Mouse (Mus musculus) adrenal gland, postnatal 0 days (tissue): ENCODE data around the gene Prss47. TPM values are rescaled to one million over a fixed set of nuclear protein-coding genes. Genes with fewer than 3 reads are reported as not detected.

Source experiments
- polyA plus RNA-seq: library from polyadenylated mRNA; unstranded; fragments of >200 nt; fragmentation: Nextera tagmentation; extraction: Ambion mirVana; gene quantifications from 2 replicates; pipeline ENCODE4 v1.2.1, GENCODE M21; 2015

Gene Prss47
- polyA plus RNA-seq = not detected in 2 replicates

DNA sequence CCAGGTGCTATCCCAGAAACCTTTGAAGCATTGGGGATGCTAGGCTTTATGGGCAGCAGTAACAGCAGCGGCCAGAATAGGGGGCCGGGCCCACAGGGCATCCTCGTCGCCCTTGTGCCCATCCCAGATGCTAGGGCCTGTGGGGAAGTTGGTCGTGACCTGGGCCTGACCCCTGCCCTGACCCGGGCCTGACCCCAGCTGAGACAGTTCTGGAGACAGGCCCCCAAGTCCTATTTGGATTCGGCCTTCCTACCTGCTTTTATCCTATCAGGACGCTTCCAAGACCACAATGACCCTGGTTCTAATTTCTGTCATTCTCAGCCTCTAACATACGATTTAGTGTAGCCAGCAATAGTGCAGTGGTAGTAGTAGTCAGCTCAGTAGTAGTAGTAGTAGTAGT lies at the start of gene Prss47:
Gene Prss47, minus strand, starts transcription at position 101 of the 400 bp plus-strand sequence.

DNA sequence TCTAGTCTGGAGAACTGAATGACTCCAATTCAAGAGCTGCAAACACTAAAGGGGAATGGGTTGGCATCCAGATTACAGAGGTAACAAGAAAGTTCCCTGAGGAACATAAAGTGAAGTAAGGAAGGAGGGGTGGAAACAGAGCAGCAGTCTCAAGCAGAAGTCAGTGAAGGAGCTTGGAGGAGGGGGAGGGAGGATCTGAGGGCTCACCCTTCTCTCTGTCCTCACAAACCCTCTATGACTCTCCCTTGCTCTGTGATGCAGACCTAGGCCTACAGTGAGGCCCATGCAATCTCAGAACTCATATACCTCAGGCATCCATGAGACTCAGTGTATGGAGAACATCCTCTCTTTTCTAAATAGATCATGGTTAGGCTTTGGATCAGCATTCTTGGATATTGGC lies 19.8 kb downstream of the Prss47 start, which contains the start of gene Spata31d1c:
Gene Spata31d1c, plus strand, starts transcription at position 301 of the 400 bp plus-strand sequence.

Other genes with a start within 250 kb of the Prss47 start
- 0.03 and 0.14 TPM in 2 replicates for gene Cntnap3, start 148.8 kb downstream of the Prss47 start, polyA plus RNA-seq
- gene Spata31, start 135.4 kb downstream of the Prss47 start, polyA plus RNA-seq = not detected in 2 replicates
- not detected in 2 replicates for gene Spata31d1c, start 19.7 kb downstream of the Prss47 start, polyA plus RNA-seq
- 28.7 and 43.6 TPM in 2 replicates for gene Mfsd14b, start 60.2 kb upstream of the Prss47 start, polyA plus RNA-seq
- not detected in 2 replicates for gene Olfr465-ps1, start 85.3 kb upstream of the Prss47 start, polyA plus RNA-seq
- not detected in 2 replicates for gene Olfr466, start 97.5 kb upstream of the Prss47 start, polyA plus RNA-seq
- gene Nlrp4f, start 153.2 kb upstream of the Prss47 start, polyA plus RNA-seq = not detected in 2 replicates
- not detected in 2 replicates for gene Gm10775, start 206.8 kb upstream of the Prss47 start, polyA plus RNA-seq
- gene Zfp369, start 226.1 kb upstream of the Prss47 start, polyA plus RNA-seq = 4.2 and 6.1 TPM in 2 replicates